Mouse (Mus musculus): ENCODE measurements around the gene Sell. TPM values are rescaled to one million over a fixed set of nuclear protein-coding genes. Genes with fewer than 3 reads are reported as not detected.

Sell gene
- polyA plus RNA-seq (2015; fragmentation: Nextera tagmentation; extraction: Ambion mirVana) = 1.6 and 2.5 TPM in 2 replicates

DNA sequence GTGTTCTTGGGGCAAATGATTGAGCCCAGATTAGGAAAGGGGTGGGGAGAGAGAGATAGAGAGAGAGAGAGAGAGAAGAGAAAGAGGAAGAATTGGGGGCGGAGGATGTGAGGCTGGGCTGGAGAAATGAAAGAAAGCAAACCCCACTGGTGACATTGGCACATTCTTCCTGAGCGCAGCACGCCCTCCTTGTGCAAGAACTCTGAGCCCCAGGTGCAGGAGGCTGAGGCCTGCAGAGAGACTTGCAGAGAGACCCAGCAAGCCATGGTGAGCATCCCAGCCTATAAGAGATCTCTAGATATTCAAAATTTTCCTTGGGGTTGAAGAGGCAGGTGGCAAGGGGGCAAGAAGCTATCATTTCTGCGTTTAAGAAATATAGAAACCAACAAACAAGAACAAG, at the start of gene Sell:
TSS of gene Sell (plus strand) at position 58 of the 400 bp plus-strand sequence.

DNA sequence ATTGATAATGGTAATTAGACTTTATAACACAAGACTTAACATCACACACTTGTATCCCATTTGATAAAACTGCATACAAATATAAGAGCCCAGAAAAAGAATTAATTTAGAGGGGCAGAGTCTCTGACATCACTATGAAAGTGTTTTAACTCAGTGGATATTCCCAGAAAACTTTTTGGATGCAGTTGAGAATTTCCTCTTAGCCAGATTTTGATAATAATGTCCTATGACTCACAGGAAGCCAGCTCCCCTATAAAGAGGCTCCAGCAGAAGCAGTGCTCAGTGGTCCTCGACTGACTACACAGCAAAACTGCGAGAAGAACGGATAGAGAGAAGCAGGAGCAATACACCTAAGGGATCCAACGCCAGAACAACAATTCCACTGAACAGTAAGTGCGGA, 13.8 kb upstream of the Sell start, which contains the start of gene Sele:
TSS of gene Sele (plus strand) at position 301 of the 400 bp plus-strand sequence.

DNA sequence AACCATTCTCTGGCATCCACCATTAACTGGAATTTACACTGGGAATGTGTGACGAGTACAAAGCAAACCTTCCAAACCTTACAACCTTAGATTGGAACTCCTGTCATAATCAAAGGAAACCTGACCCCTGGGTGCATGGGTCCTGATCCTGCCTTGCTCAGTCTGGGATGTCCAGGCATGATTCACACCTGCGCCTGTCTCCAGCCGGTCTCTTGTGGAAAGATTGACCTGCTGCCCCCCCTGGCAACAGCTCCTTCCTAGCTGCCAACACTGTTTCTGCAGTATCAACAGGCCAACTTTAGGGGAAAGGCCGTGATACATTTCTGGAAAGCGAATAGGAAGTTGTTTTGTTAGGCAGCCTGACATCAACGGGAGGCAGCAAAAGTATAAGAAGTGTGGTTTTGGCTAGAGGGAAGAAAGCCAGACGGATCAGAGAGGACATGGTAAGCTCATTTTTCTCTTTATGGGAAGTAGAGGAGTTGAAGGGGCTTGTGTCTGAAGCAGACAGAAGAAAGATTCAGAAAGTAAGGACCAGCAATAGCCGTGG, 53.2 kb downstream of the Sell start, which contains the start of gene Selp:
TSS of gene Selp (plus strand) at position 318 of the 547 bp plus-strand sequence.

Other genes starting within 250 kb of the Sell start
- 11.9 and 17.9 TPM in 2 replicates for gene Scyl3, start 132.9 kb upstream of the Sell start, polyA plus RNA-seq (2015; fragmentation: Nextera tagmentation; extraction: Ambion mirVana)
- 3.5 and 3.7 TPM in 2 replicates for gene BC055324, start 67.2 kb upstream of the Sell start, polyA plus RNA-seq (2015; fragmentation: Nextera tagmentation; extraction: Ambion mirVana)
- 10.1 and 12.5 TPM in 2 replicates for gene Mettl18, start 67.1 kb upstream of the Sell start, polyA plus RNA-seq (2015; fragmentation: Nextera tagmentation; extraction: Ambion mirVana)
- 0.06 and 0.09 TPM in 2 replicates for gene Sele, start 13.7 kb upstream of the Sell start, polyA plus RNA-seq (2015; fragmentation: Nextera tagmentation; extraction: Ambion mirVana)
- gene Selp, start 53.3 kb downstream of the Sell start, polyA plus RNA-seq (2015; fragmentation: Nextera tagmentation; extraction: Ambion mirVana) = 0.17 and 0.28 TPM in 2 replicates
- 1.1 TPM in 2 replicates for gene F5, start 89.9 kb downstream of the Sell start, polyA plus RNA-seq (2015; fragmentation: Nextera tagmentation; extraction: Ambion mirVana)
- gene Slc19a2, start 187.1 kb downstream of the Sell start, polyA plus RNA-seq (2015; fragmentation: Nextera tagmentation; extraction: Ambion mirVana) = 7.2 and 12.7 TPM in 2 replicates
- 9.3 and 13.1 TPM in 2 replicates for gene Ccdc181, start 213.6 kb downstream of the Sell start, polyA plus RNA-seq (2015; fragmentation: Nextera tagmentation; extraction: Ambion mirVana)
- gene Nme7, start 242.1 kb downstream of the Sell start, polyA plus RNA-seq (2015; fragmentation: Nextera tagmentation; extraction: Ambion mirVana) = 29.2 and 32.9 TPM in 2 replicates
- gene Blzf1, start 245.5 kb downstream of the Sell start, polyA plus RNA-seq (2015; fragmentation: Nextera tagmentation; extraction: Ambion mirVana) = 21.5 and 31.2 TPM in 2 replicates